Mouse (Mus musculus) adipocyte (in vitro differentiated cells): Measurements from ENCODE around the gene Vmn1r143.
"Not testable (repeated sequence)": the region's sequence is repeated elsewhere in the genome, so short reads cannot be mapped to it uniquely, and the experiment has no call there.

ENCODE experiments used
- DNase-seq: peaks from one replicate; pipeline ENCODE4 v3.0.0-alpha.2; 2016; ENCODE audit warnings: low spot score

Vmn1r143 gene

DNA sequence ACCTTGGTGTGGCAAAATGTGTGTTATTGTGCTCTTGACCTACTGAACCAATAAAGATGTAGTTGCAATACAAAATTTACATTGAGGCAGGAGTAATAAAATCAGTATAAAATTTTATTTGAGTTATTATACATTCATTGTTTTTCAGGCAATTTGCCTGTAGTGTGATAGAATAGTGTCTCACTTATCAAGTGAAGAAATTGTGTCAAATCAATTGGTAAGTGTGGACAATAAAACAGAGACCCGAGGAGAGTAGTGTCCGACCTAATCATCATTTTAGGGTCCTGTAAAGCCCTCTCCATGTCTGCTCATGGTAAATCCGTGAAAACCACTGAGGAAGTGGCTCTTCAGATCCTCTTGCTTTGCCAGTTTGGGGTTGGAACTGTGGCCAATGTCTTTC, at the start of gene Vmn1r143:
Gene Vmn1r143 (plus strand): TSS at position 301 of the 400 bp plus-strand sequence.
- not testable (repeated sequence) for DNase-seq

- DNase-seq, result not testable (repeated sequence)
These were observed 25.2 kb upstream of the Vmn1r143 start, which contains the start of gene Vmn1r142 for GRCm38 (mm10) chr7:22163935-22164334. TSS of gene Vmn1r142 (minus strand) at chr7:22164035.

- not testable (repeated sequence) for DNase-seq
These were observed 12.0 kb downstream of the Vmn1r143 start, which contains the start of gene Gm8653 for GRCm38 (mm10) chr7:22201164-22201563. TSS of gene Gm8653 (minus strand) at chr7:22201264.

DNA sequence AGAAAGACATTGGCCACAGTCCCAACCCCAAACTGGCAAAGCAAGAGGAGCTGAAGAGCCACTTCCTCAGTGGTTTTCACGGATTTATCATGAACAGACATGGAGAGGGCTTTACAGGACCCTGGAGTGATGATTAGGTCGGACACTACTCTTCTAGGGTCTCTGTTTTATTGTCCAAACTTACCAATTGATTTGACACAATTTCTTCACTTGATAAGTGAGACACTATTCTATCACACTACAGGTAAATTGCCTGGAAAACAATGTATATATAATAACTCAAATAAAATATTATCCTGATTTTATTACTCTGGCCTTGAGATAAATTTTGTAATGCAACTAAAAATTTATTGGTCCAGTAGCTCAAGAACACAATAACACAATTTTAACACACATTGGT, 40.2 kb downstream of the Vmn1r143 start, which contains the start of gene Gm8453:
Gene Gm8453 (minus strand): TSS at position 101 of the 400 bp plus-strand sequence.
- DNase-seq, result not testable (repeated sequence)
